Mouse (Mus musculus) kidney, adult 2 months (tissue): Measurements from ENCODE around the gene Shld2.

ENCODE experiments used
- CTCF ChIP-seq: fragments of 200-500 bp; conservative IDR thresholded peaks from 2 replicates; pipeline ENCODE4 v1.5.1; 2011; ENCODE audit warnings: low read depth, mild to moderate bottlenecking, control low read depth, low read length, moderate library complexity, mixed read lengths; ENCODE audit not compliant: insufficient read depth, insufficient read length
- POLR2A ChIP-seq: fragments of 200-500 bp; IDR thresholded peaks from one replicate; pipeline ENCODE4 v1.6.1; 2011; ENCODE audit warnings: low read depth, low read length, control low read depth

GRCm38 (mm10) chr14:34312339-34313048 lies 2.2 kb upstream of the Shld2 start:
- TF ChIP-seq POLR2A (no peak), CTCF (no peak)
